Mouse (Mus musculus) NIH3T3 (cell line): ENCODE results near the gene Gse1.

Experiments
- DNase-seq: peaks from one replicate; pipeline ENCODE4 v3.0.0-alpha.2; 2012; ENCODE audit warnings: low read depth

The Gse1 gene

GRCm38 (mm10) chr8:120485116-120485515 lies 256.9 kb downstream of the Gse1 start:
- no peak for DNase-seq

GRCm38 (mm10) chr8:120485551-120486476 lies 257.6 kb downstream of the Gse1 start:
- DNase-seq = no peak

- DNase-seq = peak; percentile 57
These were observed 258.5 kb downstream of the Gse1 start for GRCm38 (mm10) chr8:120486477-120487376.

GRCm38 (mm10) chr8:120487377-120487728 lies 259.1 kb downstream of the Gse1 start:
- no peak for DNase-seq

GRCm38 (mm10) chr8:120487729-120488510 lies 259.7 kb downstream of the Gse1 start:
- DNase-seq = peak; percentile 43

- no peak for DNase-seq
These were observed 260.4 kb downstream of the Gse1 start for GRCm38 (mm10) chr8:120488636-120489131.

- DNase-seq = peak; percentile 43
These were observed 261.0 kb downstream of the Gse1 start for GRCm38 (mm10) chr8:120489142-120489754.

GRCm38 (mm10) chr8:120489771-120490281 lies 261.6 kb downstream of the Gse1 start:
- DNase-seq = no peak

- DNase-seq = no peak
These were observed 262.3 kb downstream of the Gse1 start for GRCm38 (mm10) chr8:120490354-120491141.

- no peak for DNase-seq
These were observed 263.0 kb downstream of the Gse1 start for GRCm38 (mm10) chr8:120491166-120491793.

- DNase-seq = no peak
These were observed 264.1 kb downstream of the Gse1 start for GRCm38 (mm10) chr8:120492193-120492880.

- no peak for DNase-seq
These were observed 264.6 kb downstream of the Gse1 start for GRCm38 (mm10) chr8:120492881-120493220.

- no peak for DNase-seq
These were observed 265.5 kb downstream of the Gse1 start for GRCm38 (mm10) chr8:120493508-120494464.

GRCm38 (mm10) chr8:120494903-120495302 lies 266.6 kb downstream of the Gse1 start:
- no peak for DNase-seq

- DNase-seq = no peak
These were observed 267.2 kb downstream of the Gse1 start for GRCm38 (mm10) chr8:120495461-120495860.

GRCm38 (mm10) chr8:120496478-120496877 lies 268.2 kb downstream of the Gse1 start:
- DNase-seq = no peak

- DNase-seq = no peak
These were observed 269.3 kb downstream of the Gse1 start for GRCm38 (mm10) chr8:120497503-120497946.

GRCm38 (mm10) chr8:120498349-120498831 lies 270.1 kb downstream of the Gse1 start:
- DNase-seq = peak; percentile 54
